Mouse (Mus musculus): ENCODE results near the gene Brsk2.

Gene Brsk2

DNA sequence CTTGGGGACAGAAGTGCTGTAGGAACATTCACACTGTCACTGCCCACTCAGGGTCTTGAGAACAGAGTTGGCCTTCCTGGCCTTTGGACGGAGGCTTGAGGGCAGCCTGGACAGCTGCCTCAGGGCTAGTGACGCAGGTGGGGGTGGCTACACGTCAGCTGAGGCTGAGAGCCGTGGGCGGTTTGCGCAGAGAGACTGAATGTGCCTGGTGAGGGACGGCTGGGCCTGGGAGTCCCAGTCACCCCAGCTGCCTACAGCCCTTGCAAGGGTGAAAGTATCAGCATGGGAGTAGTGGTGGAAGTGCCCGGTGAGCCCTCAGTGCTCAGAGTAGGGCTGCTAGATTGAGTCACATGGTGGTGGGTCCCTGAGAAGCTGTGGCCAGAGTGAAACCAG lies 6.6 kb downstream of the Brsk2 start:
- no peak for DNase-seq (ENCODE audit: low spot score)

DNA sequence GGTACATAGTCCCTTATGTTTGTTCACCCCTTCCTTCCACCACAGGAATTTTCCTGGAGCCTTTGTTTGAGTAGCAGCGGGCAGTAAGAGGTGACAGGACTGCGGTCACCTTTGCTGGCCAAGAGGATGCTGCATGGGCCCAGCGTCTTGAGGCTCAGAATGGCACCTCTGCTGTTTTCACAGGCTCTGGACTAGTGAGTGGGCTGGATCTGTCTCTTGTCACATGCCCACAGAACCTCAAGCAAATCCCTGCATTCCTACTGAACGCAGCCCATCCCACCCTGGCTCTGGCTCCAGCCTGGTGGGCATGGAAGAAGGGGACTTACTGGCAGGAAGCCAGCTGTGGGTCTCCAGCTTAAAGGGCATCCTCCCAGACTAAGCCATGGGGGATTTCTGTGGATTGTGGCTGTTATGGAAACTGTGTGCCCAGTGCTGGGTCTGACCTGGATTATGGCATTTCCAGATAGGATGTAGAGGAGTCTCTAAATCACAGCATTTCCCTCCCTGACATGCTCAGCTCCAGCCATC lies 8.0 kb downstream of the Brsk2 start:
- DNase-seq (ENCODE audit: low spot score) = no peak

DNA sequence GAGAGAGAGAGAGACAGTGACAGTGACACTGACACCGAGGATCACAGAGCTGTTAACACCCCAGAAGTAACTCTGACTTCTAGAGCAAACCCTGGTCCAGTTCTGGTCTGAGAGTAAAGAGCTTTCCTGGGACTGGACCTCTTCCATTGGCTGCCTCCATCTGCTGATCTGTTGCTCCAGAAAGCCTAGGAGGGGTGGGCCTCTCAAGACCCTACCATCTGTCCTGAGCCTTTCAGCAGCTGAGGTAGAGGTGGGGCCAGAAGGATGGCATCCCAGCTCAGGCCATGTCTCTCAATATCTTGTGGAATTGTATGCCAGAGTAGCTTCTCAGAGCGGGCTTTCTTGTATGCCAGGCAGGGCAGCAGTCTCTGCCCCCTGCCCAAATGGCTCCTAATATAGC lies 8.7 kb downstream of the Brsk2 start:
- no peak for DNase-seq (ENCODE audit: low spot score)

DNA sequence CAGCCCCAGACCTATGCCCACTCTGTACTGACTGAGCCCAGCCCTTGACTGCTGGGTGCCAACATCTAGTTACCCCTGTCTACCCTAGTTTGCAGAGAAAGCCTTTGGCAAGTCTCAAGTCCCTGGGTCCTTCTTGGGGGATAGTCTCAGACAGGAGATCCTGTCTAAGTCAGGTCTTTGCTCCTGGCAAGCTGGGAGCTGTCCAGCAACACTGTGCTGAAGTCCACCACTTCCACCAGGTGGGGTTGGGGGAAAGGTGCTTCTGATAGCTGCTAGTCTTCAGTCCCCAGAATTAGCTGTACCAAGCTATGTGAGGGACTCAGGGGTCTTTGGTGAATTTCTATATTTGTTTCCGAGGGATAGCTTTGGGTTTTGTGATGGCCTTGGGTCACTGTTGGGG lies 9.6 kb downstream of the Brsk2 start:
- no peak for DNase-seq (ENCODE audit: low spot score)

DNA sequence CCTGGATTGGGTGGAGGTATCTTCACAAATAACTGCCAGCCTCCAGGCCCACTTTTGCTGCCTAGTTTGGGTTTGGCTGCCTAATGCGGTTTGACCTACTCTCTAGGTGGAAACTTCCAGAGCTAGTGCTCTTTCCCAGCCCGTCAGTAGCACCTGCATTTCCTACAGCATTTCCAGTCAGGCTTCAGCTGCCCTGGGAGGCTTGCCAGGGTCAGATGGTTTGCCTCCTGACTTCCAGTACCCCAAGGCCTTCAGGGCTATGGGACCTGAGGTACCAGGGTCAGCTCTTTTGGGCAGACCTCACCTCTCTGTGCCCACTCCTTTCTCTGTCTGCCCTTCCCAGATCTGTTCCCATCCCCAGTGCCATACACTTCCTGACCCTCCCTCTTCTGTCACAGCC lies 11.4 kb downstream of the Brsk2 start:
- no peak for DNase-seq (ENCODE audit: low spot score)

DNA sequence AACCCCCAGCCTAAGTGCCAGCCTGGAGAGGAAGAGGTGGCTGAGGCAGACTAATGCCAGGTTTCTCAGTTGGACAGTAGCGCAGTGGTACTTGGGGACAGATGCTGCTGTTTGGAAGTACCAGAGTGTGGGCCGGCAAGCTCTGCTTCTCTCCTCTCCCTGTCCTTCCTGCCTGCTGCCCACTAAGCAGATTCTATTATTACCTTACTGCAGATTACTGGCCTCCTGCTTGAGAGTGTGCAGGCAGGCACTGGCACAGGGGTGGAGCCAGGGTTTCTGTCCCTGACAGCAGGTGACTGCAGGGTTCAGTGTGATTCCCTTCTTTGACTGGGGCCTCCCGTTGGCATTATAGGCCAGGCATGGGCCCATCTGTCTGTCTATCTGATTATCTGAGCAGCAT lies 11.9 kb downstream of the Brsk2 start:
- DNase-seq (ENCODE audit: low spot score) = no peak

DNA sequence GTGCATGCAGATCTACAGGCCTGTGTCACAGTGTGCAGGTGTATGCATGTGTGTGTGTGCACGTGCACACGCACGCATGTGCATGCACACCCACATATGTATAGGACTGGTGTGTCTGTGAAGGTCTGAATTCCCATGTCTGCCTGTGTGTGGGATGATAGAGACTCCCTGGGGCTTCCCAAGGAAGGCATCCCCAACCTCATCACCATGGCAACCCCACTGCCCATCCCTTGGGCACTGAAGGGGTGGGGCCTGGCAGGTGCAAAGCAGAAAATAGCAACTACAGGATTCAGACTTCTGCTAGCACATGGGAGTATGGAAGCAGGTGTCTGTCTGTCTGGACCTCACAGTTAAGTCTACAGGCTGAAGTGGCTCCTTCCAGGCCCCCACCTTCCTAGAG lies 13.0 kb downstream of the Brsk2 start:
- no peak for DNase-seq (ENCODE audit: low spot score)

DNA sequence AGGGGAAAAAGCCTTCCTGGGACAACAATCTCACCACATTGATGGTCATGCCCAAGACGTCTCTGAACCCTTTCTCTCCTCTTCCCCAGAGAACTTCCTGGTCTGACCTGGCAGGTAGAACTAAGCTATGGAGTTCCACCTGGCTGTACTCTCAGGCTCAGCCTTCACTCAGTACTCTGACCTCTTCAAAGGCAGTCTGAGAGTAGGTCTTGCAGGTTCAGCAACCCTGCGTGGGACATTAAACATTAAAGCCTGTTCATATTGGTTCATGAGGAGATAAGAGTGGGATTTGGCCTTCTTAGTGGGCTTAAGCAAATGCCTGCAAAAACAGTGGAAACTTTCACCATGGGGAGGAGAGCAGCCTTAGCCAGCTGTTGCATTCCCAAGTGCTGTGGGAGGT lies 16.7 kb downstream of the Brsk2 start:
- no peak for DNase-seq (ENCODE audit: low spot score)

DNA sequence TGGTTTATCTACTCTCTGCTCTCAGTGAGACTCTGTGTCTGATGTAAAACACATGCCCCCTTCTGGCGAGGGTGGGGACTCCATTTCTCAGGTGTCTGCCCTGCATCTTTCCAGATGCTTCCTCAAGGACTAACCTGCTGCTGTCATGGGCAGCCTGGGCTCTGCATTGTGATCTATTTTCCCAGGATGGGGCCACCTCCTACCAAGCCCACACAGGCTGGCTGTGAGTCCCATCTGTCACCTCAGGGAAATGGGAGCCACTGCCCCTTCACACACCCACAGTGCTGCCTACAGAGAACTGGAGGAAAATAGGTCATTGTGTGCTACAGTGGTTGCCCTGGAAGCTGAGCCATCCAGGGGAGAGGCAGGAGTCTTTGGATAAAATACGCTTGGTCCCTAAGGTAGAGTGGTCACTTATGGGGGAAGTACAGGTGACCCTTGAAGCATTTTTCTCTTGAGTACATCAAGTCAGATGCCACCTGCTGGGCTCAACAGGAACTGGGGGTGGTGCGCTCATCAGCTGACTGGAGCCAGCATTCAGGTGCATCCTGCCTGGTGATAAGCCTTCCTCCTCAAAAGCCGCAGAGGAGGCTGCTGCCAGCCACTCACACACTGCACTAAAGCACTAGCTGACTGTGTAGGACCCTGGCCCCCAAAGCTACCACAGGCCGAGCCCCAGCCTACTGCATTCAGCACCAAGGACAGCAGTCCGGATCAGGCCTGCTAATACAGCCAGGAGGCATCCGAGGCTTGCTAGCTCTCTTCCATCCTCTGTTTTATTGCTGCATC lies 23.5 kb downstream of the Brsk2 start:
- DNase-seq (ENCODE audit: low spot score) = no peak

DNA sequence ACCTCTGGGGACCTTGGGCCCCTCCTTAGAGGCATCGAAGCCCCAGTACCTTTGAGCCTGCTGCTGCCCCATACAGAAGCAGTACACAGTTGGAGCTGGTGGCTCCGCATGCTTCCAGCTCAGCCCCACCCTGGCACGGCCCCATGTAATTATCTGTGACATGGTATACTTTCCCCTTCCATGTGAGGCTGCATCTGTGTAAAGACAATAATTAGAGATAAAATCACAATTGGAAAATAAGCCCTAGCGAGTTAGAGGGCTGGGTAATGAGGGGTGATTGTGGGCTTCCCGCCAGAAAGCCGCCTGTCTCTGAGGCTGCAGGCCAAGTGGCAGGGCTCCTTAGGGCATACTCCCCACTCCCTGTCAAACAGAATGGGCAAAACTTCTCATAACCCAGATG lies 28.5 kb downstream of the Brsk2 start:
- no peak for DNase-seq (ENCODE audit: low spot score)

DNA sequence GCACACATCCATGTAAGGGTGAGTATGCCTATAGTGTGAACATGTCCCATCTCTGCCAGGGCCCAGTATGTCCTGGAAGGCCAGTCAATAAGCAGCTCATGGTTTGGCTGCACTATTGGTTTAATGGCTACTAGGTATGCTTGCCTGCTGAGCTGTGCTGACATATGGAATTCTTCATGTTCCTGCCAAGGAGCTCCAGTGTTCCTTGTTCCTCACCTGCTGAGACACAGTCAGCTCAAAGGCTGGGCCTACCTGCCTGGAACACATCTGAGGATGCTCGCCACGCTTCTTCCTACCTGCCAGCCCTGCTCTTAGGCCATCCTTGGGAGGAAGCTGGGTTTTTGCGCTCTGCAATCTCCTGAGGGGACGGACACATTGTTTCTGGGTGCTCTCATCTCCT lies 29.7 kb downstream of the Brsk2 start:
- no peak for DNase-seq (ENCODE audit: low spot score)

DNA sequence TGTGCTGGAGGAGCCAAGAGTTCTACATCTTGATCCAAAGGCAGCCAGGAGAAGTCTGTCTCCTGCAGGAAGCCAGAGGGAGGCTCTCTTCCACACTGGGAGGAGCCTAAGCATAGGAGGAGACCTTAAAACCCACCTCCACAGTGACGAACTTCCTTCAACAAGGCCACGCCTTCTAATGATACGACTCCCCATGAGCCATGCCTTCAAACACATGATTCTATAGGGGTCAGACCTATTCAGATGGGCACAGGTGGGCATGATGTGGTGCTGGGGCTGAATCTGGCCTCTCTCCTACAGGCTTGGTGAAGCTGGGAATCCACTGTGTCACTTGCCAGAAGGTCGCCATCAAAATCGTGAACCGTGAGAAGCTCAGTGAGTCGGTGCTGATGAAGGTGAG lies 31.7 kb downstream of the Brsk2 start:
- no peak for DNase-seq (ENCODE audit: low spot score)

DNA sequence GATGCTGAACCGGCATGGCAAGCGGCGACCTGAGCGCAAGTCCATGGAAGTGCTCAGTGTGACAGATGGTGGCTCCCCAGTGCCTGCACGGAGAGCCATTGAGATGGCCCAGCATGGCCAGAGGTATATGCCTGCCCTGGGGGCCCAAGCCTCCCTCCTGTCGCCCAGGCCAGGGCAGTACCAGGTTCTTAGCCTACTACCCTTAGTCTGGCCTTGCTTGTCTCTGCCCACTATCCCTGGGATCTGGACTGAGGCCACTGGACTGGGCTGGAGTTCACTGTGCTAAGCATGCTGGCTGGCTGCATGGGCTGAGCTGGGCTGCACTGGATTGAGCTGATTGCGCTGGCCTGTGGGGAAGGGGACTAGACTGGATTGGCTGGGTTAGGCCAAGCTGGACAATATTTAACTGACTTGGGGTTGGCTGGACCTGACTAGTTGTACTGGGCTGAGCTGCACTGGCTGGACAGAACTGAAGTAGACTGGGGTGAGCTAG lies 38.8 kb downstream of the Brsk2 start:
- no peak for DNase-seq (ENCODE audit: low spot score)

DNA sequence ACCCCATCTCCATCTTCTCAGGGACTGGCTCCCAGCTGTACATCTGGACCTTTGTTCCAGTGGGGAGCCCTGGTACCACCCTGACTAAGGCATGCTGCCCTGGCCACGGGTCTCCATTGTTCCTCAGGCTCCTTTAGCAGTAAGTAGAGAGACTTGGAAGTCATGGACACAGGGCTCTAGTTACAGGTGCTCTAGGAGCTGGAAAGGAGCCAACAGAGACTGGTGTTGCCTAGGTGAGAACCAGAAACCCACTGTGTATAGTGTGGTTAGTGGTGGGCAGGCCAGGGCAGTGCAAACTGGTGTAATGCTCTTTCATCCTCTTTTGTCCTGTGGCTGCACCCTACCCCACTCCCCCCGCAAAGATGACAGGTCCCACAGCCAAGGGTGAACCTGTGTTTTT lies 41.6 kb downstream of the Brsk2 start:
- no peak for DNase-seq (ENCODE audit: low spot score)

DNA sequence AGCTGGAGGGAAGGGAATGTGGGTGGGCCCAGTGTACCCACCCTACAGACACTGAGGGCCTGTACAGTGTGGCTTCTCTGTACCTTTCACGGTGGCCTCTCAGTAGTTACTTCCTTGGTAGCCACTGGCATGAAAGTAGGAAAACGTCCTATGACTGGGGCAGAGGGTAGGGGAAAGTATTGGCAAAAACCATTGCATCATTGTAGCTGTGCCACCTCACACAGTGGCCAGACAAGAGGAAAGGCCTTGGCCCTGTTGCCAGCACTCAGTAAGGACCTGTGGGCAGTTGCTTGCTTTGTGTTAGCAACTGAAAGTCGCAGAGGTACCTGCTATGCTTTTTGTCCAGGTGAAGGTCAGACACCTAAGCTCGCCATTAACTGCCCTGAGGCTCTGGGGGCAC lies 44.6 kb downstream of the Brsk2 start:
- DNase-seq (ENCODE audit: low spot score) = no peak

DNA sequence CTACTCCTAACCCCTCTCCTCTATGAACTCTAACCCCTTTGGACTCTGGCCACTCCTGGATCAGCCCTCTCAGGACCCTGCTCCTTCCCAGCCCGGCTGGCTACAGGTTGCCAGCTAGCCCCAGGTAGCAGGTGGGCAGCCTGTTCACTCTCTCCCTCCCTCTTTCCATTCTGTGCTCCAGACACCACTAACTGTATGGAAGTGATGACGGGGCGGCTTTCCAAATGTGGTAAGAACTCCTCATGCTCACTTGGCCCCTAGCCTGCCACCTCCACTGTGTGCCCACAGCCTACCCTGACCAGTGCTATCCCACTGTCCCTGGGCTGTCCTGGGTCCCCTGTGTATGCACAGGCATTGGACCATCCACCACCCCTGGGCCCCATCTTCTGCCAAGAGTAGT lies 51.1 kb downstream of the Brsk2 start:
- no peak for DNase-seq (ENCODE audit: low spot score)

DNA sequence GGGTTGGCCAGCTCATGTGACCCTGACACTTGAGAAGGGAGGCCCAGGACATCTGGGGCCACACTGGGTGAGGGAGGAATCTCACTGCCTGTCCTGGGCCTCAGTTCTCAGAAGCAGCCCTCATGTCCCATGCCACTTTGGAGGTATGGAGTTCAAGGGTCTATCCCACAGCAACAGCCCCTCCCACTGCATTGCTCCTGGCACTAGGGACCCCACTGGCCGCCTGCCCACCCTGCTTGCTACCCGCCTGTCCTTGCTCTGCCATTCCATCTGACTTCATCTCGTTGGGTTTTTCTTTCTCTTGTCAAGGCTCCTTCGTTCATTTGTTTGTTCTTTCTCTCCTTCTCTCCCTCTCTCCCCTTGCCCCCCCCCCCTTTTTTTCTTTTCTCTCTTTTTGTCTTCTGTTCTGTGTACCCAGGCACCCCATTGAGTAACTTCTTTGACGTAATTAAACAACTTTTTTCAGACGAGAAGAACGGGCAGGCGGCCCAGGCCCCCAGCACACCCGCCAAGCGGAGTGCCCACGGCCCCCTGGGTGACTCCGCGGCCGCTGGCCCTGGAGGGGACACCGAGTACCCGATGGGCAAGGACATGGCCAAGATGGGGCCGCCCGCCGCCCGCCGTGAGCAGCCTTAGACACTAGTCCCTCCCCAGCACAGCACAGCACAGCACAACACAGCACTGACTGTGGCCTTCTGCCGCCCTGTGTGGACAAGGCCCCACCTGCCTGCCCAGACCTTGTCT lies 52.2 kb downstream of the Brsk2 start:
- no peak for DNase-seq (ENCODE audit: low spot score)

DNA sequence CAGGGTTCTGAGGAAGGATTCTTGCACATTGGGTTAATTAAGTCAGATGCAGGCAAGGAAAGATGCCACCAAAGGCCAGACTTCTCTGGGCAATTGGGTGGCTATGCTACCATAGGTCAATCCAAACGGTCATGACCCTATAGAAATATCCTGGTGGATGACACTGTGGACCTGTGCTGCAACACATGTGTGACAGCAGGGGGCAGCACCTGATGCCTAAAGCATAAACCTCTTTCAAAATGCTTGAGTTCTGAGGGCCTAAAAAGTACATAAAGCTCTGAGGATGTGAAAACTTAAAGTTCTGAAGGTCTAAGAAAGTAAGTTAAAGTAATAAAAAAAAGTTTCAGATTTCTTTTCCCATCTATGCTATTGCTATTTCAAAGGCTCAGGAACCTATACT lies 67.0 kb downstream of the Brsk2 start:
- DNase-seq (ENCODE audit: low spot score) = no peak

DNA sequence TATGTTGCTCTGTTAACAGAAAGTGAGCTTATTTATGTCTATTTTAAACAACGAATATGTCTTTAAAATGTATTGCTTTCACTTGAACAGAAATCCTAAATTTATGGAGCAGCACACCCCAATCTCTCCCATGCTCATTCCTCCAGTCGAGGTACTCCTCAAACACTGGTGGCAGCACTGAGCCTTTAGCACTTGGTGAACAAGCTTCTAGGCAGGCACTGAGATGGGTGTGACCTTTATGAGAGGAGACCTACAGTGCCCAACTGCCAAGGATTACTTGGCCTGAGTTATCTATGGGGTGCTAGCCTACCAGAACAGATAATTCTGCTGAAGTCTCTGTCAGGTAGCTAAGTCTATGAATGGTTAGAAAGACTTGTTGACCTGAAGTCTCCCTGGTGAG lies 70.1 kb downstream of the Brsk2 start:
- DNase-seq (ENCODE audit: low spot score) = no peak

DNA sequence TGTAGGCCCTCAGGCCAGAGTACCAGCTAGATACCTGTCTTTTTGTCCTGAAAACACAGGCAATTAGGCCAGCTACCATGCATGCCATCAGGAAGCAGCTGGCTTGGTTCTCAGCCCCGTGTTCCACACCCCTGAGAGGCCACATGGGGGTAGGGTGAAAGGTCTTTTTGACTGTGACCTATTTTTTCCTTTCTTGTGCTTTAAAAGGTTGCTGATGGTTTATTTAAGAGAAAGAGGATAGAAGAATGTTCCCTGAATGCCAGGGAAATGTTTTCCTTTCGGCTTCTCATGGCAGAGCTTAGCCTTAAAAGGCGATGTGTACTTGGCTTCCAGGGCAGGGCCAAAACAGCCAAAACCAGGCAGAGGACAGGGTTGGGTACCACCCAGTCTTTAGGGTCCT lies 71.3 kb downstream of the Brsk2 start:
- no peak for DNase-seq (ENCODE audit: low spot score)

DNA sequence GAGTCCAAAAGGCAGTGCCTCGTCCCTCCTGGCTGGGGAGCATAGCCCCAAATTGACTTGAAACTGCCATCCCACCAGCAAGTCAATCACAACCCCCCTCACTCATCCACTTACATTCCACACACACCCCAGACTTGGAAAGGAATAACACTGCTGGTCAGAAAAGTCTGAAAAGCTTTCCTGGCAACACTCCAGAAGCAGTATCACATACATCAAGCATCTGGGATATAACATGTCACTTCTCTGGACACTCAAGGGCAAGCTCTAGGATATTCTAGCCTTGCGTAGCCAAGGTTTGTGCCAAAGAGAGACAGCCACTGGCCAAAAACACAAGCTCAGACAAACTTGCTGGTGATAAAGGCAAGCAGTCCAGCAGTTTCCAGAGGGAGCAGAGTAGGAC lies 75.6 kb downstream of the Brsk2 start:
- no peak for DNase-seq (ENCODE audit: low spot score)

DNA sequence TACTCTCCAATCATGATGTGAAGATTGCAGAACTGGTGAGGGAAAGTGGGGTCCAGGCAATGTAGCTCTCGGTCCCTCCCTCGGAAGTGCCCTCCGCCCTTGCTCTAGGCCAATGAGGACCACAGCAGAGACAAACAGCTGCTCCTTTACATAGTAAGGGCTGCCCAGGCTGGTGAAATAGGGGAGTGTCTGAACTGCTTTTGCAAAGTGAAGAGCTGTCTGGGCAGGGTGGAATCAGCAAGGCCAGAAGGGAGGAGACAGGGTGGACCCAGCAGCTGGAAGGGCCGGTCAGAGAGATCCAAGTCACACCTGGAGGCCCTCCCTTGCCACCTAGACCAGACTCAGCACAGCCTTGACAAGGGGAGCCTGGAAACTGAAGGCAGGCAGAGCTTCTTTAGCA lies 76.4 kb downstream of the Brsk2 start:
- no peak for DNase-seq (ENCODE audit: low spot score)

DNA sequence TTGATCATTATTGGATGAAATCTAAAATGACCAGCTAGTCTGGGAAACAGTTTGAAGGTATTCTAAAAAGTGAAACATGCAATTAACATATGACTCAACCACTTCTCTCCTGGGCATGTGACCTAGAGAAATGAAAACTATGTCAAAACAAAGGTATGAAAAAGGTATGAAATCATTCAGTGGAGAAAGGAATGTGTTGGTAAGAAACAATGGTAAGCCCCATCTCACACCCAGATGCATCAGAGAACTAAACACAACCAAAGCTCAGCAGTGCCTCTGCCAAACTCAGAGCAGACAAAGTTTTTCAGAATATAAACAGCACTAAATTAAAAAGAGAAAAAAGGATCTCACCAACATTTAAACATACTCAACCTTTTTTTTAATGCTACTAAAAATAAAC lies 80.5 kb downstream of the Brsk2 start:
- DNase-seq (ENCODE audit: low spot score) = no peak

DNA sequence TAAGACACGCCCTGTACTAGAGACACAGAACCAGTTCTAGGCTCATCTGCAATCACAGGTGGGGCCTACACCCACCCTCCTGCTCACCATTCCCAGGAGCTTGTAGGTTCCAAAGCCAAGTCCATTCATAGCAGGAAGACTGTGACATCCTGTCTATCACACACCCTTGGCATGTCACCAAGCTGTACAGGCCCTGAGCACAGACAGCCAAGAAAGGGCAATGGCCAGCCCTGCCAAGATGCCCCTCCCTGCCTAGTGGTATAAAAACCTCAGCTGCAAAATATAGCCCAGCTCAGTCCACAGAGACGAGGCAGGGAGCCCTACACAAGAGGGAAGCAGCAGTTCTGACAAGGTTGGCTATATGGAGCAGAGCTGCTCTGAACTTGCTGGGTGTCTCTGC lies 84.6 kb downstream of the Brsk2 start:
- DNase-seq (ENCODE audit: low spot score) = no peak
